8 mouse cellular contexts compared by ENCODE assay signal in the genomic region with DNA sequence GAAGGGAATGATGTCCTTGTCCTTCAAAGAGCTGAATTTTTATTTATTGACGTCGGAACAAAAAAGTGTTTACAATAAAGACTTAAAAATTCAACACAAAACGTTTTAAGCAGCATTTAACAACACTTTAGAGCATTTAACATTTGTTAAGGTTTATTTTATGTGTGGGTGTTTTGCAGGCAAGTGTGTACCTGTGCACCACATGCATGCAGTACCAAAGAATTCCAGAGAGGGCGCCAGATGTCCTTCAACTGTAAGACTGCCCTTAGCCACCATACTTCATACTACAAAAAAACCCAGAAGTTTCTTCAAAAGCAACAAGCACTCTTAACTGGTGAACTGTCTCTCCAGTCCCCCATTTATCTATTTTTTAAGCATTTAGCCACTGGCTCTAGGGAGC. TPM values are rescaled to one million over a fixed set of nuclear protein-coding genes. Genes with fewer than 3 reads are reported as not detected.
A peak's percentile ranks its signal among the peaks of the same experiment; 100 is the strongest.
DNase-seq lines count a peak whose midpoint lies in the region; ATAC-seq and TF ChIP-seq lines count a peak whose summit lies in the region.

No protein-coding gene starts in this region.

- H3K36me3 ChIP-seq in embryonic facial prominence, embryonic 15.5 days = peaks cover 13% of the 10 kb centered on the region; the same call in 1 of the 2 replicates
- peaks cover 21% of the 10 kb centered on the region; the same call in 1 of the 2 replicates for H3K36me3 ChIP-seq in intestine, embryonic 14.5 days (ENCODE audit: control insufficient read depth, insufficient read depth, low read length)
- H3K36me3 ChIP-seq in liver, embryonic 13.5 days = peaks cover 24% of the 10 kb centered on the region

- H3K27me3 ChIP-seq in embryonic facial prominence, embryonic 15.5 days = no peaks in the 10 kb centered on the region
- no peaks in the 10 kb centered on the region for H3K27me3 ChIP-seq in intestine, embryonic 14.5 days (replicated peaks; ENCODE audit: control insufficient read depth, insufficient read depth, low read length)
- peaks cover 11% of the 10 kb centered on the region; the same call in 1 of the 2 replicates for H3K27me3 ChIP-seq in liver, embryonic 13.5 days

- DNase-seq in right cerebral cortex, adult 2 months (ENCODE audit: low spot score in 2 of 2) = peak; percentile 54 to 55
- DNase-seq in right cerebral cortex, adult 18-20 months = no peak
- DNase-seq in intestine, embryonic 14.5 days (ENCODE audit: low spot score) = peak; percentile 74
- peak; percentile 61 for DNase-seq in liver, embryonic 13.5 days
- DNase-seq in thymus, postnatal 10 days (ENCODE audit: low spot score in 2 of 2) = peak; percentile 47 to 70

- no peak; the same call in 1 of the 2 replicates for TF ChIP-seq CTCF in bone marrow macrophage, adult 2 months (IDR thresholded peaks at IDR 0.05; ENCODE audit: low read depth, low read length)

- H3K4me2 ChIP-seq in embryonic facial prominence, embryonic 15.5 days (replicated peaks) = peak overlapping the region; percentile 75
- peak overlapping the region; percentile 89 for H3K4me2 ChIP-seq in intestine, embryonic 14.5 days (ENCODE audit: low read length)
- peak overlapping the region; percentile 98 for H3K4me2 ChIP-seq in liver, embryonic 13.5 days

- no peak overlapping the region for H3K9ac ChIP-seq in embryonic facial prominence, embryonic 15.5 days
- no peak overlapping the region for H3K9ac ChIP-seq in intestine, embryonic 14.5 days (ENCODE audit: low read length)
- H3K9ac ChIP-seq in liver, embryonic 13.5 days = peak overlapping the region; percentile 84; the same call in 1 of the 2 replicates

- no peak for ATAC-seq in embryonic facial prominence, embryonic 15.5 days (ENCODE audit: insufficient number of reproducible peaks, low FRiP score, low TSS enrichment, low read depth)
- no peak for ATAC-seq in intestine, embryonic 14.5 days (replicated peaks; ENCODE audit: low FRiP score, low TSS enrichment, low read depth)
- ATAC-seq in liver, embryonic 13.5 days (ENCODE audit: low read depth) = no peak
- ATAC-seq in monocyte, adult 5-6 weeks (replicated peaks; ENCODE audit: insufficient number of reproducible peaks, low FRiP score, low TSS enrichment, poor library complexity, severe bottlenecking) = 0 out of 2 replicates have a peak, but pooled peaks have one; percentile 32

- peak overlapping the region; percentile 72 for H3K4me3 ChIP-seq in bone marrow macrophage, adult 2 months (ENCODE audit: insufficient read depth, low read length)
- peak overlapping the region; percentile 89 for H3K4me3 ChIP-seq in embryonic facial prominence, embryonic 15.5 days (replicated peaks)
- peak overlapping the region; percentile 77 for H3K4me3 ChIP-seq in intestine, embryonic 14.5 days (ENCODE audit: low read depth, low read length)
- H3K4me3 ChIP-seq in liver, embryonic 13.5 days (replicated peaks) = peak overlapping the region; percentile 82

- no peak overlapping the region for H3K27ac ChIP-seq in bone marrow macrophage, adult 2 months (ENCODE audit: insufficient read depth, low read depth, low read length)
- H3K27ac ChIP-seq in embryonic facial prominence, embryonic 15.5 days (replicated peaks) = no peak overlapping the region
- H3K27ac ChIP-seq in intestine, embryonic 14.5 days (ENCODE audit: low read depth) = no peak overlapping the region
- no peak overlapping the region for H3K27ac ChIP-seq in liver, embryonic 13.5 days

- H3K4me1 ChIP-seq in bone marrow macrophage, adult 2 months (ENCODE audit: control insufficient read depth, insufficient read depth, low read length) = peaks cover 19% of the 10 kb centered on the region
- H3K4me1 ChIP-seq in embryonic facial prominence, embryonic 15.5 days = peaks cover 25% of the 10 kb centered on the region
- peaks cover 24% of the 10 kb centered on the region for H3K4me1 ChIP-seq in intestine, embryonic 14.5 days (replicated peaks; ENCODE audit: control insufficient read depth, insufficient read depth, low read length)
- peaks cover 20% of the 10 kb centered on the region for H3K4me1 ChIP-seq in liver, embryonic 13.5 days (replicated peaks)

- no peak for TF ChIP-seq POLR2A in bone marrow macrophage, adult 2 months (IDR thresholded peaks at IDR 0.05; ENCODE audit: borderline replicate concordance, low read depth, low read length)

- H3K9me3 ChIP-seq in embryonic facial prominence, embryonic 15.5 days (replicated peaks) = no peaks in the 10 kb centered on the region
- no peaks in the 10 kb centered on the region for H3K9me3 ChIP-seq in intestine, embryonic 14.5 days (ENCODE audit: control insufficient read depth, low read length)
- no peaks in the 10 kb centered on the region for H3K9me3 ChIP-seq in liver, embryonic 13.5 days (replicated peaks)

- 9% methylated on average over 4 of the region's 4 CpGs for WGBS in embryonic facial prominence, embryonic 15.5 days
- 6% methylated on average over 4 of the region's 4 CpGs for WGBS in intestine, embryonic 14.5 days
- 7% methylated on average over 4 of the region's 4 CpGs for WGBS in liver, embryonic 13.5 days (ENCODE audit: insufficient replicate concordance)

RNA-seq across cellular contexts. Expression of a gene that starts 1.5 kb away (rescaled TPM):
- polyA plus RNA-seq in bone marrow macrophage, adult 2 months (2012; ENCODE audit: insufficient read depth, insufficient read length, missing spikeins) = 10.8 and 12.1 TPM in 2 replicates
- polyA plus RNA-seq in embryonic facial prominence, embryonic 15.5 days (2015; fragmentation: Nextera tagmentation; extraction: Ambion mirVana) = 13.5 and 14.1 TPM in 2 replicates
- polyA plus RNA-seq in intestine, embryonic 14.5 days (2014; fragmentation: Nextera tagmentation; extraction: Ambion mirVana) = 5.7 and 6.6 TPM in 2 replicates
- 1.1 and 1.4 TPM in 2 replicates for polyA plus RNA-seq in liver, embryonic 13.5 days (2015; fragmentation: Nextera tagmentation; extraction: Ambion mirVana)
- 5.5 to 8.2 TPM (median 6.8 TPM) in 3 replicates for total RNA-seq in monocyte, adult 5-6 weeks (2017)
